Mouse (Mus musculus): ENCODE measurements at regions not wholly inside any gene's neighbourhood (a gene's known extent, or its start where the extent isn't known, plus 50 kb on each side); places are given as distances from the start of the nearest gene placed in this dataset.
"Not testable (repeated sequence)": the region's sequence is repeated elsewhere in the genome, so short reads cannot be mapped to it uniquely, and the experiment has no call there.

DNA sequence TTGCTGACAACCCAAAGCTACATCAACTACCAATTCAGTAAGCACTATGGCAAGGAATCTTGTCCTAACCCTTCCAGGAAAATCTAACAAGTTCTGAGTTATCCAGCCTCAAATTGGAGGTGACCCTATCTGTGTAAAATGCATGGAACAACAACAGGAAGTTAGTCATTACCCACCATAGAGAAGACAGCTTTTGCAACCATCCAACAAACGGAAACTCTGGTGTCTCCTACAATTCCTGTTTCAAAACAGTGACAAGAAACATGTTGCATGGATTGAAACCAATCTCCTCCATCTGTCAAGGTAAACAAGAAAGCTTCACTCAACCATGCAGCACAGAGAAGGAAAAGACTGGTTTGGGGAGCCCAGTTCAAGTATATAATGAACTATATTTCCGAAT lies 353.0 kb upstream of the B3galt2 start:
- TF ChIP-seq CTCF (IDR thresholded peaks at IDR 0.05; ENCODE audit: borderline replicate concordance, extremely low read depth, insufficient read depth, insufficient read length), result no peak
- no peak for DNase-seq (ENCODE audit: low read depth)

DNA sequence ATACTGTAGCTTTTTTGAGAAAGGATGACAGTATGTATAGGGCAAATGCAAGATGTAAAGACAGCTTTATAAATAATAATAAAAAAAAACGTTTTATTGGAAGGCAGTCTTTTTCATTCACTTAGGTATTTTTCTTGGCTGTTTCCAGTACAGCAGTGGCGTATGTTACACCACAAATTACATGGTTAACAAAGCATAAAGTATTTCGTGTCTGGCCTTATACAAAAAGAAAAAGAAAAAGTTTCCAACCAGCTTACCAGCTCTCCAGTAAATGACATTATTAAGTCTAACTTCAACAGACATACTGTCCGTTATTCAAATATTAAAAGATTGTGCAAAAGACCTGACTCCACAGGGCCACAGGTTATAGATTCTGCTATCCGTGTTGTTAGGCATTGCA lies 343.9 kb upstream of the B3galt2 start:
- TF ChIP-seq CTCF (IDR thresholded peaks at IDR 0.05; ENCODE audit: borderline replicate concordance, extremely low read depth, insufficient read depth, insufficient read length) (no peak), POLR2A (IDR thresholded peaks at IDR 0.05; ENCODE audit: borderline replicate concordance, extremely low read depth, insufficient read depth, insufficient read length, poor library complexity, severe bottlenecking) (no peak)
- DNase-seq (ENCODE audit: low read depth), result no peak

- TF ChIP-seq POLR2A (IDR thresholded peaks at IDR 0.05; ENCODE audit: borderline replicate concordance, extremely low read depth, insufficient read depth, insufficient read length, poor library complexity, severe bottlenecking), result no peak
- TF ChIP-seq CTCF (IDR thresholded peaks at IDR 0.05; ENCODE audit: borderline replicate concordance, extremely low read depth, insufficient read depth, insufficient read length), result no peak
- no peak for DNase-seq (ENCODE audit: low read depth)
Measured at GRCm38 (mm10) chr1:143307379-143307778, 333.1 kb upstream of the B3galt2 start.

DNA sequence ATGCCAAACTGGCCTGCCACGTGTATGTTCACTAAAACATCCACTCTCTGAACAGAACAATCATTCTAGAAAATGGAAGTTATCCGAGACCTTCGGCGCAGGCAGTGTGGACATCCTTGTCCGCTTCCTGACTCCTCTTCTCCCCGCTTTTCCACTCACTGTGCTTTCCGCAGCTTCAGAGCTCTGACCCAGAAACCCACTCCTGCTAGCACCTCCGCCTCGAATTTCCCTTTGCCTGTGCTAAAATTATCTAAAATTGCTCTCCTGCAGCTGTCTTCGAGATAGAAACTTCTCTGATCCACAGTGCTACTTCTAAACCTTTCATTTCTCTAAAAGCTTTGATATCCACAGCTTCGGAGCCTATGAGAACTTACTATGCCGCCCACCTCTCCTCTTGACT lies 322.1 kb upstream of the B3galt2 start:
- no peak for DNase-seq (ENCODE audit: low read depth)
- TF ChIP-seq POLR2A (IDR thresholded peaks at IDR 0.05; ENCODE audit: borderline replicate concordance, extremely low read depth, insufficient read depth, insufficient read length, poor library complexity, severe bottlenecking), result no peak
- TF ChIP-seq CTCF (IDR thresholded peaks at IDR 0.05; ENCODE audit: borderline replicate concordance, extremely low read depth, insufficient read depth, insufficient read length), result no peak

GRCm38 (mm10) chr1:143319568-143319967 lies 320.9 kb upstream of the B3galt2 start:
- no peak for DNase-seq (ENCODE audit: low read depth)
- no peak for TF ChIP-seq POLR2A (IDR thresholded peaks at IDR 0.05; ENCODE audit: borderline replicate concordance, extremely low read depth, insufficient read depth, insufficient read length, poor library complexity, severe bottlenecking)
- TF ChIP-seq CTCF (IDR thresholded peaks at IDR 0.05; ENCODE audit: borderline replicate concordance, extremely low read depth, insufficient read depth, insufficient read length), result no peak

GRCm38 (mm10) chr1:143351388-143351787 lies 289.1 kb upstream of the B3galt2 start:
- no peak for DNase-seq (ENCODE audit: low read depth)
- TF ChIP-seq CTCF (IDR thresholded peaks at IDR 0.05; ENCODE audit: borderline replicate concordance, extremely low read depth, insufficient read depth, insufficient read length) (no peak), POLR2A (IDR thresholded peaks at IDR 0.05; ENCODE audit: borderline replicate concordance, extremely low read depth, insufficient read depth, insufficient read length, poor library complexity, severe bottlenecking) (no peak)

GRCm38 (mm10) chr1:143360256-143360655 lies 280.2 kb upstream of the B3galt2 start:
- DNase-seq (ENCODE audit: low read depth), result not testable (repeated sequence)

DNA sequence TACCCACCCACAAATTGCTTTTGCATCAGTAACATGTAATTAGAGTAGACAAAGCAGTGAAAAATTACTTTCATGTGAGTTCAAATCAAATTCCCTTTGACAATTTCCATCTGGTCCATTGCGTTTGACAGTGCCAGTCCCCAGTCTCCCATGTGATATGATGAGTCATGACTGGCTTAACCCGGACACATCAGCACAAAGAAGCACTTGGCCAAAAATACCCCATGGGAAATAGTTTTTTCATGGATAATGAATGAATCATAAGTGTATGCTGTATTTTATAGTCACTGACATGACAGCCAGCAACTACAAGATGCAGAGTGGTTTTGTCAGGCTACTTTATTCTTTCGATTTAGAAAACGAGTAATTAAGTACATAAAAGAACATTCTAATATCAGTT lies 248.6 kb upstream of the B3galt2 start:
- no peak for TF ChIP-seq POLR2A (IDR thresholded peaks at IDR 0.05; ENCODE audit: borderline replicate concordance, extremely low read depth, insufficient read depth, insufficient read length, poor library complexity, severe bottlenecking)
- no peak for TF ChIP-seq CTCF (IDR thresholded peaks at IDR 0.05; ENCODE audit: borderline replicate concordance, extremely low read depth, insufficient read depth, insufficient read length)
- no peak for DNase-seq (ENCODE audit: low read depth)
